Mouse (Mus musculus) adrenal gland, postnatal 14 days (tissue): ENCODE data around the gene Ube2k. TPM values are rescaled to one million over a fixed set of nuclear protein-coding genes. Genes with fewer than 3 reads are reported as not detected.

ENCODE experiments used
- DNase-seq: peaks from one replicate; pipeline ENCODE4 v3.0.0; 2021; ENCODE audit warnings: mixed read lengths
- total RNA-seq: library from RNA; stranded (reverse); gene quantifications from 2 replicates; pipeline ENCODE4 v1.2.3, GENCODE M21; 2021

Gene Ube2k
- total RNA-seq, 1 experiment from 2014 or later, result 107 TPM

DNA sequence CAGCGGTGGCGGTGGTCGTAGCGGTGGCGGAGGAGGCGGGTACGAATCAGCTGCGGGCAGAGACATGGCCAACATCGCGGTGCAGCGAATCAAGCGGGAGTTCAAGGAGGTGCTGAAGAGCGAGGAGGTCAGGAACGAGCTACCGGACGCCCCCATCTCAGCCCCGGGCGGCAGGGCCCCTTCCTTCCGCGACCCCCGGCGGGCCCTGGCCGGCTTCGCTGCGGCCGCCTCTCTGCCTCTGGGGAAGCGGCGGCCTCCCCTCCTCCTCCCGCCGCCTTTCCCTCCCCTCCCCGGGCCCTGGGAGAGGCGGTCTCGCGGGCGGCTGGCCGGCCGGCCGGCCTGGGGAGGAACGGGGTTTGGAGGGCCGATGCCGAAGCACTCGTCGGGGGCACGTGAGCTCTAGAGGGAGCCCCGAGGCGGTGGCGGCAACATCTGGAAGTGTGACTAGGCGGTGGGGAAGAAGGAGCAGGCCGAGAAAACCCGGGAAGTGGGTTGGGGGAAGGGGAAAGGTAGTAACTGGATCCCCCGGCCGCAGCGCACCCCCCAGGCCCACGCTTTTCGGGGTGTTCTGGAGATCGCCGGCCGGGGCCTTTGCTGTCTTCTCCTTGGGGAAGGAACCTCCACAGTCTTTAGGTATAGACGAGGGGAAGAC lies 513 bp downstream of the Ube2k start:
- peak; percentile 84 for DNase-seq

GRCm38 (mm10) chr5:65538121-65538520 lies 1.1 kb downstream of the Ube2k start:
- DNase-seq, result no peak

DNA sequence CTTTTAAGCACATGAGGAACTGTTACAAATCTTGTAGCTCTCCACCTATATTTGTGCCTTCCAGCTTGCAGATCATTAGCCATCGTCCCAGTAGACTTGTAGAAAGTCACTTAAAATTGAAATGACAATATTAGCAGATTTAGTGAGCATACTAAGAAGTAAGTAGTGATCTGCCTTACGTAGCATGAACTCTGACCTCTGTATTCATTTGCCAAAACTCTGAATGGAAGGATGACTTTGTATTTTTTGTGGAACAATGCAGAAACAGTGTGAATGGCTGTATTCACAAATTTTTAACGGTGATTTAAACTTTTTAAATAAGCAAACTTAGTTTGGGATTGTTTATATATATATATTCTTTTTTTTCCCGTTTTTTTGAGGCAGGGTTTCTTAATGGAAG lies 1.8 kb downstream of the Ube2k start:
- DNase-seq, result no peak

- no peak for DNase-seq
These were observed 2.8 kb downstream of the Ube2k start for GRCm38 (mm10) chr5:65539786-65540185.

- DNase-seq, result no peak
These were observed 4.9 kb downstream of the Ube2k start for GRCm38 (mm10) chr5:65541889-65542288.

- DNase-seq, result no peak
These were observed 6.5 kb downstream of the Ube2k start for GRCm38 (mm10) chr5:65543491-65543890.

GRCm38 (mm10) chr5:65544616-65545015 lies 7.6 kb downstream of the Ube2k start:
- no peak for DNase-seq

DNA sequence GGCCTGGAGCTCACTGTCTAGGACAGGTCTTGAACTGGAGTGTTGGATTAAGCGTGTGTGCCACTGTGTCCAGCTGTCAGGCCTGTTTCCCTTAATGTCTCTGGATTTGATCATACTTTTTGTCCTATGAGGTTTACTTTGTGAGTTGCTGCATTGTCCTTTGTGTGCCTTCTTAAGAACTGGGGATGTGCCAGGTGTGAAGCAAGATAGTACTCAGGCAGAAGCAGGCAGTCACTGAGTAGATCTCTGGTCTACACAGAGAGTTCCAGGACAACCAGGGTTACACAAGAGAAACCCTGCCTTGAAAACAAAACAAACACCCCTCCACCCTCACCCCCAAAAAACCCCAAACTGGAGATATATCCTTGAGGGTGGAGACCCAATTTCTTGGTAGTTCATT lies 12.6 kb downstream of the Ube2k start:
- peak; percentile 22 for DNase-seq

- DNase-seq, result no peak
These were observed 20.1 kb downstream of the Ube2k start for GRCm38 (mm10) chr5:65557109-65557508.

- no peak for DNase-seq
These were observed 24.3 kb downstream of the Ube2k start for GRCm38 (mm10) chr5:65561125-65561893.

DNA sequence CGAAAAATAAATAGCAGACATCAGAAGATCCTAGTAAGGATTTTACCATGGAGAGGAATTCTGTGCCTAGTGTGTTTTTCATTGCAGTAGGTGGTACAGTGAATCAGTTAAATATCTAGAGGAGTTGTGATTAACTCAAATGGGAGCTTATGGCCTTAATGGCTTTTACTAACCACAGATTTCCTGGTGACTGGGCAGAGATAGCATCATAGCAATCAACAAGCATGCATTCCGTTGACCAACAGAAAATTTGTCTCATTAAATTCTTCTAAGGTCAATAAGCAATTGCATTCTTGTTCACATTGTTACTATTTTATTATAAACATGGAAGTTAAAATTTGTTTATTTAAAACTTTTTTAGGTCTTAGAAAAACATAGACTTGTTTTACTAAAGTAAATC lies 28.5 kb downstream of the Ube2k start:
- no peak for DNase-seq

GRCm38 (mm10) chr5:65574876-65575275 lies 37.8 kb downstream of the Ube2k start:
- DNase-seq, result no peak

- DNase-seq, result no peak
These were observed 38.9 kb downstream of the Ube2k start for GRCm38 (mm10) chr5:65575896-65576295.

DNA sequence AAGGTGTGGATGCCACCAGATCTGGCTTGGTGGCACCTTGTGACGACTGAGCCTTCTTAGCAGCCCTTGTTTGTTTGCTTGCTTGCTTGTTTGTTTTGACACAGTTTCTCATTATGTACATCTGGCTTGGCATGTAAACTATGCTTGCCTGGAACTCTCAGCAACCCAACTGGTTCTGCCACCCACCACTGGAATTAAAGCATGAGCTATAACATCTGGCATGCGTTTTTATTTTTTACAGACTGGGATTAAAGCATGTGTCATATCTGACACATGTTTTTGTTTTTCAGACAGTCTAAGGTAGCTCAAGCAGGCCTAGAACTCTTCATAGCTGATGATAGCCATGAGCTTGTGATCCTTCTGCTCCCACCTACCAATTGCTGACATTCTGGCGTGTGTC lies 41.5 kb downstream of the Ube2k start:
- DNase-seq, result no peak

- peak; percentile 56 for DNase-seq
These were observed 49.3 kb downstream of the Ube2k start for GRCm38 (mm10) chr5:65586291-65586690.

- no peak for DNase-seq
These were observed 53.2 kb downstream of the Ube2k start for GRCm38 (mm10) chr5:65590199-65590598.

GRCm38 (mm10) chr5:65592421-65592820 lies 55.4 kb downstream of the Ube2k start:
- DNase-seq, result no peak

DNA sequence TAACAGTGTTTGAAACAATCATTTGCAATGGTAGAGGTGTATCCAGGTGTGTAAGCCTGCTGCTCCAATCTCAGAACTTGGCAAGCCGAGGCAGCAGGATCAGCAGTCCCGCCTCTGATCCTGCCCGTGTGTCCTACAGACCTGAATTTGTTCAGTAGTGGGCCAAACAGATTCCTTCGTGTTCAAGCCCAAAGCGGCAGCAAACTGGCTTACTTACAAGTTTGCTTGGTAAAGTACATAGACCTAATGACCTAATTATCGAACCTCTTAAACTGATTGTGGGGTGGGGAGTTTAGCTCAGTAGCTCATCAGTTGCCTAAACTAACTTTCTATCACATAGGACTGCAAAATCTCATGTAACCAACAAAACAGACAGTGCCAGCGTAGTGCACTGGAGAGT lies 62.6 kb downstream of the Ube2k start:
- DNase-seq, result no peak

- no peak for DNase-seq
These were observed 69.8 kb downstream of the Ube2k start for GRCm38 (mm10) chr5:65606820-65607219.

- no peak for DNase-seq
These were observed 72.7 kb downstream of the Ube2k start for GRCm38 (mm10) chr5:65609769-65610168.

- peak; percentile 23 for DNase-seq
These were observed 73.5 kb downstream of the Ube2k start for GRCm38 (mm10) chr5:65610541-65610940.

DNA sequence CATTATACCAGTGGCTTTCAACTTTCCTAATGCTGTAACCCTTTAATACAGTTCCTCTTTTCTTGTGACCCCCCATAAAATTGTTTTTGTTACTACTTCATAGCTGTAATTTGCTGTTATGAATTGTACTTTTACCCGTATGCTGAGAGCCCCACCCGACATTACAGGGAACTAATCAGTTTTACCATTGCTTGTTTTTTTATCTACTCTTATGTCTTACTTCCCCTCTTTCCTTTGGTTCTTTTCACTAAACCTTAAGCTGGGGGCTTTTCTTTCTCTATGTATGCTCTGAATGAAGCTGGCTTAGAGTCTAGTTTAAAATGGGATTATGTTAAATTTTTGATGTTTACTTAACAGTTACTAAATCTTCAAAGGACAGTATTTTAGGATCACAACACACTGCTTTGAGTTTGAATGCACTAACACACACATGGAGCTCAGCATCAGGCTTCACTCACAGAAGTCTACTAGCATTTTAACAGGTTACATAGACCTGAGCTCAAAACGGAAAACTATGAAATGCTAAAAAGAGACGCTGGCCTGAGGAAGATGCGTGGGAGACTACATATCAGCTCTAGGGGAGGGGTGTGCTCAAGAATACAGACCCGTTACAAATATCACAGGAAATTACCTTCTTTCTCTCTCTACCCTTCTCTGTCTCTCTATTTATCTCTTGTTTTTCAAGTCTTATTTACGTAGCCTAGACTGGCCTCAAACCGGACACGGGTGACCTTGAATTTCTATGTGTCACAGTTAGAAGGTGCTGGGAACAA lies 76.3 kb downstream of the Ube2k start:
- no peak for DNase-seq

- no peak for DNase-seq
These were observed 87.3 kb downstream of the Ube2k start for GRCm38 (mm10) chr5:65624340-65624739.
